Mouse (Mus musculus): ENCODE results near the gene Tbata.

Tbata gene

DNA sequence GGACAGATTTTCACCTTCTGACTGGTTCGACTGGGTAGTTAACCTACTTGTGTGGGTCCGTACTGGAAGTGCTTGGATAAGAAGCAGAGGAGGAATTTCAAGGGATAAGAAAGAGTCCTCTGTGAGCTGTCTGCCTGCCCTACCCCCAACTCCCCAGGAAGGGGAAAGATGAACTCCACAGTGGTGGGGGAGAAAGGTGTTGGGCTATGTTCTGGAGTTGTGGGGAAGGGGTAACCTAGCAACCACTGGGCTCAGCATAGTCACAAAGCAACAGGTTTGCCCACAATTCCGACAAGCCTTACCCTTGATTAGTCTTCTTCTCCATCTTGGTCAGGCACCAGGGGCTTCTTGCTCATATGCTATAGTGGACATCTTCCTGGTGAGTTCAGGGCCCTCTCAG is at the start of gene Tbata:
Gene Tbata, plus strand, starts transcription at position 301 of the 400 bp plus-strand sequence.
- DNase-seq (ENCODE audit: low spot score in 2 of 2) = no peak

DNA sequence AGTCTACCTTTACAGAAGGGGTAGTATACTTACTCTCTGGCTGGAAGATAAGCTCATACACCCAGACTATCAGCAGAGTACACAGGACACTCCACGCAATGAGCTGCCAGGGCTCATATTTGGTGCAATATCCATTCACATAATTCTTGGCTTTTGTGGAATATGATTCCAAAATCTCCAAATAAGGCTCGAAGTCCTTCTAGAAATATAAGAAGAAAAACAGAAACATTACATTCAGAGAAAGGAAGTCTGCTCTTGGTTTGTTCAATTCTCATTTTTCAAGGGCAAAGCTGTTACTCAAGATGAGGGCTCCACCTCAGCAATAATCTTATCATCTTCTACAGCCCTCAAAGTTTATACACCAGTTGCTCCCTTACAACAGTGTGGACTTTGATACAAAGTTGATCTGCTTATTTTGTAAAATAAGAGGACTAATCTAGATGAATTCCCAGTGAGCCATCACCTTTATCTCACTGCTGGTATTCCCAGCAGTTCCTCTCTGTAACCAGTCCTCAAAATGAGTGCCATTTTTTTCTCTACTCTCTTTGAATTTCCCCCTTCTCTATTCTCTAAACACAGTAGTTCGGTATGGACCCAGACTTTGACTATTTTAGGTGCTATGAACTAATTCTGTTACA is 48.4 kb upstream of the Tbata start:
- DNase-seq (ENCODE audit: low spot score in 2 of 2) = no peak

GRCm38 (mm10) chr10:61124462-61124861 is 47.3 kb upstream of the Tbata start:
- DNase-seq (ENCODE audit: low spot score in 2 of 2) = no peak

GRCm38 (mm10) chr10:61128701-61129365 is 42.9 kb upstream of the Tbata start:
- no peak for DNase-seq (ENCODE audit: low spot score in 2 of 2)

DNA sequence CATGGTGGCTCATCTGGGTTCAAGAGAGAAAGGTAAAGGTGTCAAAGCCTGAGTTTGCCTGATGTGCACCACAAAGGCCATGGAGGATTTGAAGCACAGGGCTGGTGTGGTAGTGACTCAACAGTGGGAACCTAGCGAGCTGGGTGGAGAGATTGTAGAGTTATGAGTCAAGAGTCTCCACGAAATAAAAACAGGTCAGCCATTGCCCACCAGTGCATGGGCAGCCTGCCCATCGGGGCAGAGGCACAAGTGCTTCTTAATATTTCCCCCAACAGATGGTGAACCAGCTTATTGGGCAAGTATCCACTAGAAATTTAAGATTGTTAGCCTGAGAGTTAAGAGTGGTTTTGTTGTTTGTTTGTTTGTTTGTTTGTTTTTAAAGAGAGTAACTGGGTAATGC is 40.8 kb upstream of the Tbata start:
- DNase-seq (ENCODE audit: low spot score in 2 of 2) = no peak

DNA sequence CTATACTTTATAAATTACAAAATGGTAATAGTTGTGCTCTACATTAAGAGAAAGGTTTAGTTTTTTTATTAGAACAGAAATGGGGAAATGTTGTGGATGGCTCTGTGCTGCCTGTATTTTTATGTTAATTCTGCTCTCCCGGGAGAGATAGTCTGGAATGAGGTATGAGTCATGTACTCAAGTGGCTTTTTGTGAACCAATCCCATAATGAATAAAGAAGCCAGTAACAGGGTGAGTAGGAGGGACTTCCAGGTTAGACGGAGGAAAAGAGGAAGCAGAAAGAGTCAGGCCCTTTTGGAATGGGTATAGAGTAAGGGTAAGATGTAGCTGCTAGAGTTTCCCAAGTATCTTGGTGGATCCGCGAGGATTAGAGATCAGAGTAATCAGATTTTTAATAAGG is 37.7 kb upstream of the Tbata start:
- DNase-seq (ENCODE audit: low spot score in 2 of 2) = no peak

DNA sequence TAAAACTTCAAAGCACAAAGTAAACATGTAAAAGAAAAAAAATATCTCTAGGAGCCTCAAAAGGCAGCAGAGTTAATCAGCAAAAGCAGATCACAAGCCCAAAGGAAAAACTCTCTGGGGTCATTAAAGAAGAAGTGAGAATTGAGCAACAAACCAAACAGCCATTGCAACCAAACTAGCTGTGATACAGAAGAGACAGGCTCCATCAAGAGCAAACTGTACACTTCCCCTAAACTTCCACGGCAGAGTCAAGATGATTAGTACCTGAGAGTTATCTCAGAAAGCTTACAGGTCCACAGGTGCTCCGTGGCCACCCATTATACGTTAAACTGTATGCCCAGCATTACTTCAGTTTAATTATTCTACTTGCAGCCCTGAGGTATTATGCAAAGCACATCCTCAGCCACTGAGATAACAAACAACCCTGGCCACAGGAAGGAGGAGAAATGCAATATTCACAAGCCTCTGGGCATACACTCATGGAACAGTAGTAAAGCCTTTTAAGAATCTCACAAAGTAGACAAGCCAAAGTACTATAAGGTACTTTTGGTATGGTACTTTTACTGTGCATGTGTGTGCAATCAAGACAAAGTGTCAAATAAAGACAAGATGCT is 36.4 kb upstream of the Tbata start:
- no peak for DNase-seq (ENCODE audit: low spot score in 2 of 2)

DNA sequence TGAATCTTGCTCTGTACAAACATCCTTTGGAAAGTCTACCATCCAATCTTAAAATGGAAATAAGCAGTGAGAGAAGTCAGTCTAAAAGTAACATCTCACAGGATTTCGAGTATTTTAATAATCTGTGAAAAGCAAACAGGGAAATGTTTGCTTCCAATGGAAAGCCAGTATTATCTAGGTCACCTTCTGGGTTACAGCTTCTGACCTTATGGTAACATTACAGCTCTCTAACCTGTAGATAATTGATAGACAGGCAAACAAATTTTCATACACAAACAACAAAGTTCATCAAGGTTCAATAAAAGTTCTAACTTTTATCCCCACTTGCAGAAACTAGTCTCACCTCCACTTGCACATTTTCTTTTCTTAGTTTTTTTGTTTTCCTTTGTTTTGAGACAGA is 34.2 kb upstream of the Tbata start:
- no peak for DNase-seq (ENCODE audit: low spot score in 2 of 2)

DNA sequence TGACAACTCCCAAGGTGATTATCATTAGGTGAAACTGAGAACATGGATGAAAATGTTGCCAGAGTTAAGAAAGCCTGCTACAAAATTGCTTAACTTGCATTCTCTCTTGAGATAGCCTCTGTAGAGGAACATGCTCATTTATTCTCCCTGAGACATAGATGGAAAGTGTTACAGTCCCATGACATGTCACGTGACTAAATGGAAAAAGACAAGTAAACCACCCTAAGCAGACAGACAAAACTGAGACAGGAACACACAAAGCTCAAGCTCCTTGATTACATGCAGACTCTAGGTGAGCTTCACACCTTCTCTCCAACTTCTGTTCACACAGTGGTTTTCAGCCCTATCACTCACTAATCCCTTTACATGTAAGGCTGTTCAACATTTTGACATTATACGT is 28.4 kb upstream of the Tbata start:
- no peak for DNase-seq (ENCODE audit: low spot score in 2 of 2)

GRCm38 (mm10) chr10:61145766-61146118 is 26.0 kb upstream of the Tbata start:
- DNase-seq (ENCODE audit: low spot score in 2 of 2) = no peak

GRCm38 (mm10) chr10:61146119-61146806 is 25.5 kb upstream of the Tbata start:
- DNase-seq (ENCODE audit: low spot score in 2 of 2) = peak; percentile 48 to 62

DNA sequence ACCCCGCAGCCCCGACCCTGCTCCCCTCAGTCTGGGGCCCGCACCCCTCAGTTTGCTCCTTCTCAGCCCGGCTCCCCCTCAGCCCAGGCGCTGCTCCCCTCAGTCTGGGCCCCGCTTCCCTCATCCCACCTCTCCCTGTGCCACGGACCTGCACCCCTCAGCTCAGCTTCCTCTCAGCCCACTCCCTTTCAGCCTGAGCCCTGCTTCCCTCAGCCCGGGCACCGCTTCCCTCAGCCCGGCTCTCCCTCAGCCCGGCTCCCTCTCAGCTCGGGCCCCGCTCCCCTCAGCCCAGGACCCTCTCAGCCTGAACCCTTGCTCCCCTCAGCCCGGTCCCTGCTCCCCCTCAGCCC is 25.0 kb upstream of the Tbata start:
- no peak for DNase-seq (ENCODE audit: low spot score in 2 of 2)

GRCm38 (mm10) chr10:61147157-61148040 is 24.4 kb upstream of the Tbata start, which contains the start of gene Sgpl1:
TSS of gene Sgpl1 (minus strand) at chr10:61147703.
- peak; percentile 80 to 89 for DNase-seq (ENCODE audit: low spot score in 2 of 2)

DNA sequence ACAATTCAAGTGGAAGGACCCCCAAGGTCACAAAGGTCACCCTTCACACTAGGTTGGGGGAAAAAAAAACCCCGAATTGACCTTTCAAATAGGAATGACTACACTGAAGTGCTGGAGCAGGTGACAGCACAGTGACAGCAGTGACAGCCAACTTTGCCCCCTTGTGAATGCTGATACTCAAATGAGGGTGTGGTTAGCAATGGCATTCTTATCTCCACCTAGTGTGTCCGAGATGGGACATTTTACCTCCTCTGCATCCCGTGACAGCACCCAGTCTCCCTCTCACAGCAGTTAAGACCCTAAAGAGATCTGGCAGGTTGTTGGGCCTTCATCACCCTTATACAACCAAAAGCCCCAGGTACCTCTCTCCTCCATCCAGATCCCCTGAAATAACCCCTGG is 22.3 kb upstream of the Tbata start:
- DNase-seq (ENCODE audit: low spot score in 2 of 2) = no peak

DNA sequence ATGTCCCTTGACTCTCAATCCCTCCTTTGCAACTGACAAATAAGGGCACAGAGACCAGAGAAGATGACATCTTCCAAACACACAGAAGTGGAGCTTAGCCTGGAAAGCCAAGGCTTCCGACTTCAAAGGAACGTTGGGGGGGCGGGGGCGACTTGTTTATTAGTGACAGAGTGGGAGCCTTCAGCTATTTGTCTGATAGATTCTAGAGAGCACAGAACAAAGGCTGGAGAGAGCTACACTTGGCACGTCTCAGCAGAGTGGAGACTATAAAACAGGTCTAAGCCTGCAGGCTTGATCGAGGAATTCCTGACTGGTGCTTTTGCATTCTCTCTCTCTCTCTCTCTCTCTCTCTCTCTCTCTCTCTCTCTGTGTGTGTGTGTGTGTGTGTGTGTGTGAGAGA is 21.1 kb upstream of the Tbata start:
- no peak for DNase-seq (ENCODE audit: low spot score in 2 of 2)

- no peak for DNase-seq (ENCODE audit: low spot score in 2 of 2)
Measured at GRCm38 (mm10) chr10:61152131-61152530, 19.6 kb upstream of the Tbata start.

DNA sequence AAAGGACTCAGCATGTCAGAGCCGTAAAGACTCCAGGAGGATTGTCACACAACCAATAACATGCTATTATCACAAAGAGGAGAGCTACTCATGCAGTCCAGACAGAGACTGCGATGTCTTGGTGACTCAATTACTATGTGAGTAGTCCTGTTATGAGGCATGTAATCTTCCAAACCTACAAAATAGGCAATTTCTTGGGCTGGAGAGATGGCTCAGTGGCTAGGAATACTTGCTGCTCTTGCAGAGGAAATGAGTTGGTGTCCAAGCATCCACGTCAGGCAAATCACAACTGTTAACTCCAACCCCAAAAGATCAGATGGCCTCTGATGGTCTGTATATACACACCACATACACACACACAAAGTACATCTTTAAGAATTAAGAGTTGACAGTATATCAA is 16.1 kb upstream of the Tbata start:
- DNase-seq (ENCODE audit: low spot score in 2 of 2) = no peak

- DNase-seq (ENCODE audit: low spot score in 2 of 2) = no peak
Measured at GRCm38 (mm10) chr10:61156453-61156852, 15.3 kb upstream of the Tbata start.

- DNase-seq (ENCODE audit: low spot score in 2 of 2) = no peak
Measured at GRCm38 (mm10) chr10:61158594-61158993, 13.2 kb upstream of the Tbata start.

DNA sequence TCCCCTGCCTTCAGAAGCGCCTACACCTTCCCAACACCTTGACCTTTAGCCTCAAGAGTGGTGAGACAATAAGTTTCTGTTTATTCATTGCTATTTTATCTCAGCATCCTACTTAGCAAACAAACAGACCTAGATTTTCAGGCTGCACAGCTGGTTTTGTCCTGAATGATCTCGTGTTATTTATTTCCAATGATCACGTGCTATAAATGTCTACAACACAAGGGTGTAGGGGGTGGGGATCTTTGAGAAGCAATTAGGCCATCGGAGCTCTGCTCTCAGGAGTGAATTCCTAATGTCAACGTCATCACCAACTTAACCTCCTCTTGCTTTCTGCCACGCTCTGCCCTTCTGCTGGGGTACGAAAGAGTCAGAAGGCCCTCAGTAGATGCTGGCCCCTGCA is 11.7 kb upstream of the Tbata start:
- DNase-seq (ENCODE audit: low spot score in 2 of 2) = no peak

DNA sequence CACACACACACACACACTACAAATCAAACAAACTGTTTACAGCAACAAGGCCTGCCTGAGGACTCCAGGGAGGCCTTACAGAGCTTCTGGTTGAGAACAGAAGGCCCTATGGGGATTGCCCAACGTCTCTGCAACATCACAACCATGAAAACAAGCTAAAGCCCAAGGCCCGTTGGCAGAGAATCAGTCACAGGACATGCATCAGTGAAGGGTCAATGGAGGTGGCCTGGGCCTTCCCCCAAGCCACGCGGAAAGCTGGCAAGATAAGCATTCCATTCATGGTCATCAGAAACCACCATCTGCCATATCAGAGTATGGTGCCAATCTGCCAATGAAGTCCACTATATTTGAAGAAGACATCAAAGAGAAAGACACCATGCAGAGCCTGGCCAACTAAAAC is 11.1 kb upstream of the Tbata start:
- DNase-seq (ENCODE audit: low spot score in 2 of 2) = no peak

DNA sequence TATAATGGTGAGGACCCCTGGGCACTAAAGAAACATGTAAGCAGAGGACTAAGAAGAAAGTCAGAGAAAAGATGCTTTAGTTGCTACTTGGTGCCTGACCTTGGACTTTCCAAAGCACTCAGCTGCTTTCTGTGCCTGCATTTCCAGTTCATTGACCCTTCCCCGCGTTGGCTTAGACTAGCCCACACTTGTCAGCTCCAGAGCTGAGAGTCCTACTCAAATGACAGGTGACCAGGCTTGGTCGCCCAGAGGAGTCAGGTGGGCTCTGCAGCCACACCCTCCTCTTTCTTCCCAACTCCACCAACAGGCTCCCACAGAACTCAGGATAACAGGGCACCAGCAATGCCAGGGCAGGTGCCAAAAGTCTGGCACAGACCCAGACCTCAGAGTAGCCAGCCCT is 9.4 kb upstream of the Tbata start:
- DNase-seq (ENCODE audit: low spot score in 2 of 2) = no peak

All from frontal cortex, postnatal 10 days (tissue).